Mouse (Mus musculus): Measurements from ENCODE around the gene Phf23.

GRCm38 (mm10) chr11:70042309-70043085, 46.9 kb downstream of the Phf23 start:
- TF ChIP-seq POLR2A (IDR thresholded peaks at IDR 0.05; ENCODE audit: borderline replicate concordance, low read depth, low read length) (no peak), CTCF (IDR thresholded peaks at IDR 0.05; ENCODE audit: low read depth, low read length) (no peak)

Measured in bone marrow macrophage, adult 2 months (primary cell).